Mouse (Mus musculus) CH12.LX (cell line): ENCODE measurements around the gene Gtf3c1.

Source experiments
- CTCF ChIP-seq, 2 experiments: IDR thresholded peaks in 1 of 2; conservative IDR thresholded peaks in 1 of 2; 2 replicates each; pipeline ENCODE4 v1.5.1; 2011 to 2012; ENCODE audit warnings: low read depth in 2 of 2, low read length in 2 of 2, improper control_type of control experiment in 1 of 2, inconsistent platforms in 1 of 2, mild to moderate bottlenecking in 1 of 2, moderate library complexity in 1 of 2
- MAFK ChIP-seq: IDR thresholded peaks from 2 replicates; pipeline ENCODE4 v1.6.1; 2011; ENCODE audit warnings: low read length, improper control_type of control experiment; ENCODE audit not compliant: insufficient replicate concordance
- NRF1 ChIP-seq: IDR thresholded peaks from 2 replicates; pipeline ENCODE4 v1.6.1; 2014; ENCODE audit warnings: low read depth, mild to moderate bottlenecking, inconsistent platforms, low read length, improper control_type of control experiment, moderate library complexity
- PAX5 ChIP-seq: IDR thresholded peaks from 2 replicates; pipeline ENCODE4 v1.6.1; 2012; ENCODE audit warnings: low read length, inconsistent platforms, mixed read lengths
- POLR2A ChIP-seq: IDR thresholded peaks from 2 replicates; pipeline ENCODE4 v1.6.1; 2011; ENCODE audit warnings: low read depth, mild to moderate bottlenecking, improper control_type of control experiment, low read length
- RCOR1 ChIP-seq: conservative IDR thresholded peaks from 2 replicates; pipeline ENCODE4 v1.6.1; 2012; ENCODE audit warnings: low read depth, mild to moderate bottlenecking, inconsistent platforms, low read length, improper control_type of control experiment
- TCF12 ChIP-seq: IDR thresholded peaks from 2 replicates; pipeline ENCODE4 v1.6.1; 2014; ENCODE audit warnings: low read depth, mild to moderate bottlenecking, inconsistent platforms, low read length, improper control_type of control experiment

- TF ChIP-seq CTCF (conservative IDR thresholded peaks at IDR 0.05 in 1 of 2, IDR thresholded peaks at IDR 0.05 in 1 of 2; ENCODE audit: low read depth in 2 of 2, low read length in 2 of 2) (no peak), TCF12 (peak; percentile 100), RCOR1 (peak; percentile 98), PAX5 (no peak), NRF1 (peak; percentile 33; the same call in 1 of the 2 replicates), MAFK (peak; percentile 88), POLR2A (peak; percentile 79)
Observed at GRCm38 (mm10) chr7:125605725-125606139, 101.8 kb downstream of the Gtf3c1 start.
